Mouse (Mus musculus): Measurements from ENCODE around the gene Arhgap15. TPM values are rescaled to one million over a fixed set of nuclear protein-coding genes. Genes with fewer than 3 reads are reported as not detected.
A peak's percentile ranks its signal among the peaks of the same experiment; 100 is the strongest.

Gene Arhgap15
- total RNA-seq, 2 experiments from 2014 or later = 7.6 to 12.2 TPM

DNA sequence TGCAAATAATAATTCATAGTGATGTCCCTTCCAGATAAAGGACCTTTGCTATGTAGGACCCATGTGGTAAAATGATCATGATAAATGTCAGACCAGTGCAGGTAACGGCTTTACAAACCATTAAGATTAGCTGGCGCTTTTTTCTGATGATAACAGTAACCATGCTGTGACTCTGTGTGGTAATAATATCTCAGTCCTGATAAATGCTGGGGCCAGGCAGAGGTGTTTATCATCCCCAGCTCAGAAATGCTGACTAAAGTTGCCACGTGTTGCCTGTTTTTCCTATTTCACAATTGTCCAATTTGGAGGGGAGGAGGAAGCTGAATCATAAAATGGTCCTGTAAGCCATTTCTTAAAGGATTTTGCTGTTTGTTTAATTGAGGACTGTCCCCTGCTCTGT lies 564.9 kb downstream of the Arhgap15 start:
- intact Hi-C loops (cut with DNase I) = no loop called here
- no peak for DNase-seq (ENCODE audit: low spot score in 2 of 2)

DNA sequence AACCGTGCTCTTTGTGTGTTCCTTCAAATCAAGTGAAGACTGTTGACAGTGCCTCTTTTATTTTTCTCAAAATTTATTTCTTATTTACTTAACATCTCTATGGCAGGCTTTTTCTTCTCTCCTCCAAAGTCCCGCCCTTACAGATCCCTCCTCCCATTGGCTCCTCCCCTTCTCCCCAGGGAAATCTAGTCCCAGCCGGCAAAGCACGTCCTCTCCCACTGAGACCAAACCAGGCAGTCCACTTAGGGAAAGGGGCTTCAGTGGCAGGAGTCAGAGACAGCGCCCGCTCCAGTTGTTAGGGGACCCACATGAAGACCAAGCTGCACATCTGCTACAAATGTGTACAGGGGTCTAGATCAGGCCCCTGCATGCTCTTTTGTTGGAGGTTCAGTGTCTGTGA lies 569.8 kb downstream of the Arhgap15 start:
- DNase-seq (ENCODE audit: low spot score in 2 of 2) = no peak
- intact Hi-C loops (cut with DNase I) = no loop called here

DNA sequence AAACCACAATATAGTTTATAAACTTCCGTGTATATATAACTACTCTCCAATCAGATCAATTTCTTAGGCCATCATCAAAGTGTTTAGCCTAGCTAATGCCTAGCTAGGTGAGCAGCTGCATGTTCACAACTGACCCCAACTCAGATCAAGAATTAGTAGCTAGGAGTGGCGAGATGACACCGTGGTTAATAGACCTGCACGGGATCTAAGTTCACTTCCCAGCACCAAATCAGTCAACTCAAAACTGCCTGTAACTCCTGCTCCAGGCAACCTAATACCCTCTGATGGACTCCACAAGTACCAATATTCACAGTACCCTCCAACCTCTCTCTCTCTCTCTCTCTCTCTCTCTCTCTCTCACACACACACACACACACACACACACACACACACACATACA lies 570.9 kb downstream of the Arhgap15 start:
- intact Hi-C loops (cut with DNase I) = no loop called here
- no peak for DNase-seq (ENCODE audit: low spot score in 2 of 2)

DNA sequence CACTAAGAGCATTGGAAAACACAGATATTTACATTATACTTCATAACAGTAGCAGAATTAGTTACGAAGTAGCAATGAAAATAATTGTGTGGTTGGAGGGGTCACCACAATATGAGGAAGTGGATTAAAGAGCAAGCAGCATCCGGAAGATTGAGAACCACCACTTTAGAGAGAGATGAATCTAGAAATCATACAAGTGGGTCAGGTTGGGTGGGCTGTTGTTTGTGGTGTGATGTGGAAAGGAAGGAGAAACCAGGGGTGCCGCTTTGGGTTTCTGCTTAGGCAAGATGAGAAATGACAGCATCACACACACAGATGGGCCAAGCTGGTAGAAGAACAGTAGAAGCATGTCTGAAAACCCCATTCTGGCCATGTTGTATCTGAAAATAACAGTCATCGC lies 575.2 kb downstream of the Arhgap15 start:
- no peak for DNase-seq (ENCODE audit: low spot score in 2 of 2)
- intact Hi-C loops (cut with DNase I) = no loop called here

DNA sequence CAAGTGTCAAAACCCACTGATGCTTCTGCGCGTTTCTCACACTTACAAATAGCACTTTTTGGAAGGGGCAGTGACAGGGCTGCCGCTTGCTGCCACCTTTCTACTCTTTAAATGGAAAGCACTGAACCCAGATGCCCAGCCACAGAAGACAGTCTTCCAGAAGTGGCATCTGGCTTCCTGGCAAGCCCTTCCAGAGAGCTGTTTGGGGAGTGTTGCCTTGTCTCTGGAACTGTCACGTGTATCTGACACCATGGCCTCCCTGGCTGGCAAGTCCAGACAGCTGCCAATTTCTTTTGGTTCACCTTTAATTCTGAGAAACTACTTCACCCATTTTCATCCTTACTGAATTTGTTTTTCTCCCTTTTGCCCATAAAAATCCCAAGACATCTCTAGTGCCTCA lies 584.7 kb downstream of the Arhgap15 start:
- intact Hi-C loops (cut with DNase I) = no loop called here
- no peak for DNase-seq (ENCODE audit: low spot score in 2 of 2)

DNA sequence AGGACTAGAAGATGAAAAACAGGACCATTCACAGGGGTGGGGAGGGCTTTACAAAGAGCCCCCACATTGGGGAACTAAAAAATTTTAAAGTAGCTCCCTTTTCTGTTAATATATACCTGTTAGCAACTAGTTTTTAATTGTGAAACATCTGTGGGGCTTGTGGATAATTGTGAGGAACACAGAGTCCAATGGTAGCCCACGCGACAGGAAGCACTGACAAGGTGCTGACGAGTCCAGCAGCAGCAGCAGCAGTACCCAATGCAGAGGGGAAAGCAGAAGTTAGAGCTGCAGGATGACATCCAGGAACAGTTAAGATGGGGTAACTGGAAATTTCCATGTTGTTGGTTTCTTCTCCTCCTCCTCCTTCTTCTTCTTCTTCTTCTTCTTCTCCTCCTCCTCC lies 585.4 kb downstream of the Arhgap15 start:
- intact Hi-C loops (cut with DNase I) = no loop called here
- no peak for DNase-seq (ENCODE audit: low spot score in 2 of 2)

DNA sequence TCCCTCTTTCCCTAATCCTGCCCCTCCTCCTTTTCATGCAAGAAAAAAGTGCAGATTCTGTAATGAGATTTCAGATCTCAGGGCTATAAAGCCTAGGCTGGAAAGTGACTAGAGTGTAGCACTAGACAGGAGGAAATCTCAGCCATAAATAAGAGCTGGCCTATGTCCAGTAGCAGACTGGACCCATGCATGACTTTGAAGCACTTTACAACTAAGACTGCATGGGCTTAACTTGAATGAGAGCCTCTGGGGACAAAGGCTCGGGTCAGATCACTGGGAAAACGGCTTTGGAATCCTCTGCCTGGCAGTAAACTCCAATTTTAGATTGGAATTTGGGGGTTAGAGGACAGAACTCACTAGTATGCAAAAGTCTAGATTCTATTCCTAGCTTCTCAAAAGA lies 585.9 kb downstream of the Arhgap15 start:
- DNase-seq (ENCODE audit: low spot score in 2 of 2) = no peak
- intact Hi-C loops (cut with DNase I) = no loop called here

DNA sequence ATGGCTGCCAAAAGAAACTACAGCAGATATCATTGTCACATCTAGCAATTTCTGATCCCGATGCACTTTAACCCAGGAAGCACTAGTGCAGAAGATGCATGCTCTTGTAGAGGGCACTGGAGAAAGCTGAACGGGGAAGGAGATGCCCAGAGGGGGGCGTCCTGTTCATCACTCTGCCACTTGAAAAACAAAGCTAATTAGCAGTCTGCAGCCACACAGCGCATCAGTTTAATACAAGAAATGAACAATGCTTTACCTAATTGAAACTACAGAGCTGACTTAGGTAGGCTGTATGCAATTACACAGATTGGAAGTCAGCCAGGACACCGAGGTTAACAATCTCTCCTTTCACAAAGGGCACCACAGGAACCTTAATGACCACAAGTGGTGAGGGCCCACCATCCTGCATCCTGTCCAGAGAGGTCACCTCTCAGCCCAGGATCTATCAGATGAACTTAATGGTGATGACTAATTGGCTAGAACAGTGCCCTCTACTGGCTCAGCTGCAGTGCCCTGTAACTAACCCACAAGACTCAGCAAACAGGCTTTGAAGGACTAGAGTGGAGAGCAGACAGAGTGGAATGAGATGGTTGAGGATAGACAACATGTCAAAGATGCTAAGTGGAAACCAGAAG lies 588.2 kb downstream of the Arhgap15 start:
- intact Hi-C loops (cut with DNase I) = no loop called here

DNA sequence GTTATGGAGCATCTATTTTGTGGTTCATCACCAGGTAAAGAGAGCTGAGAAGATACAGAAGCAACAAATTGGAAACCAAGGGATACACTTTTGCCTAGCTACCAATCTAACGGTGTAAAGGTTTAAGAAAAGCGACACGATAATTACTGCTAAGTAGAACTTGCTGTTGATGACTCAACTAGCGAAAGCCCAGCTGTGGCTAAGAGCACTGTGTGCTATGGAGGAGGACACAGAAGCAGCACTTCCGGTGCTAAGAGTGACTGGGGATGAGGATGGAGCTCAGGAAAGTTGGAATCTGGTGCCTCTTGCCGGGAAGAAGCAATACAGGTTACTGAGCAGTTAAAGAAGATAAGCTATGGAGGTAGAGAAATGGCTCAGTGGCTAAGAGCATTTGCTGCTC lies 589.8 kb downstream of the Arhgap15 start:
- intact Hi-C loops (cut with DNase I) = no loop called here
- no peak for DNase-seq (ENCODE audit: low spot score in 2 of 2)

More for the DNA sequence above, 588.2 kb downstream of the Arhgap15 start:
- no peak for DNase-seq (ENCODE audit: low spot score in 2 of 2)

DNA sequence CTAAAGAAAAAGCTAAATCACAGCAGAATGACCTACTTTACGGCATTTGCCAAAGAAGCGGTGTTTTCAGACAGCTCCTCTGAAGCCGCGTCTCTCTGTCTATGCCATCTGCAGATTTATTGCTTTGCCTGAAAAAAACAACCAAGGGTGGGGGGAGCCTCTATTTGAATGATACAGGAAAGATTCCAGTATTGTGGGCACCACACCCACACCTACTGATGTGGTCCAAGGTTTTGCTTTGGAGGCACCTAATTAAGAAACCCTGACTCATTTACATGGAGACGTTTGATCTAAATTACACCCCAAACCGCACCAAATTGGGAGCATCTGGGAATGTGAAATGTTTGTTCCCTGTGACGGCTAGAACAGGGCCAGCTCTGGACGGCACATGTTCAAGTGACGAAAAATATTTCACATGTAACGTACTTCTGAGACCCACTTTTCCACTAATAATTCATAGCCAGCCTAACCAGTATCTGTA lies 592.5 kb downstream of the Arhgap15 start:
- DNase-seq (ENCODE audit: low spot score in 2 of 2) = peak; percentile 42 to 54
- intact Hi-C loops (cut with DNase I) = no loop called here

DNA sequence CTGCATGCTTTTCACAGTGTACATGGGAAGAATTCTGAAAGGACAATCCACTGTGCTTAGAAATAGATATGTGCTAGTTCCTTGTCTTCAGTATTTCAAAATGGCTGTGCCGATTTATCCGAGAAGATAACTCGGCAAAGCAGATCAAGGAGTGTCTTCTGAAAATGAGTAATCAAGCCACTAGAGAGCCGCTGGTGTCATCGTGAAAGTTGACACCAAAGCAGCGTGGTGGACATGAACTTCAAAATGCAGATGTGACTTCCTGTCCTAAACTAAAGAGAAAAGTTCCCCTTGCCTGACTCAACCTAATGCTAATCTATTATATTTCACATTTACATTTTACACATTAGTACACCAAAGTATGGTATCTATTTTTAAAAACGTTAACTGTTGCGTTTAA lies 596.2 kb downstream of the Arhgap15 start:
- intact Hi-C loops (cut with DNase I) = no loop called here
- DNase-seq (ENCODE audit: low spot score in 2 of 2) = no peak

DNA sequence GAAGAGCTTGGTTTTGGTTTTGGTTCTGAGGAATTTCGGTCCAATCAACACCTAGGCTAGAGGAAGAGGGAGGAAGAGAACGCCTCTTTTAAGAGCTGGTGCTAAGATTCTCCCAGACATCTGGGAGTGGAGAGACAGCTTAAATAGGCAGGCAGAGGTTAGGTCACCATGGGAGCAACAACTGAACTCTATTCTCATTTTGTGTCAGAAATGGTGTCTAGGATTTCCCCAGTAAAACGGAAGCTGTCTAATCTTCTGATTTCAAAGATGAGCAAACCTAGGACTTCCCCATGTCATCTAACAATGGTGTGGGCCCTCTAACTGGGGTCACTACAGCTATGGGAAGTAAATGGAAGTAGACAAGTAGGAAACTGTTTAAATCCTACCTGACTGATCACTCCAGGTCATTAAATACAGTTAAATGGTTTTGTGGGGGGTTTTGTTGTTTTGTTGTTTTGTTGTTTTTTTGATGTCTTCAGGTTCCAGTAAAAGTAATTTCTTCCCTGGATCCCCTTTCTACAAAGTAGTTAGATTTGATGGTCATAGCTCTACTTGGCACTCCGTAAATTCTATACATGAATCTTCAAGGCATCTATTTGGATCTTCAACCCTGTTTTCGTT lies 596.8 kb downstream of the Arhgap15 start:
- intact Hi-C loops (cut with DNase I) = no loop called here
- no peak for DNase-seq (ENCODE audit: low spot score in 2 of 2)

DNA sequence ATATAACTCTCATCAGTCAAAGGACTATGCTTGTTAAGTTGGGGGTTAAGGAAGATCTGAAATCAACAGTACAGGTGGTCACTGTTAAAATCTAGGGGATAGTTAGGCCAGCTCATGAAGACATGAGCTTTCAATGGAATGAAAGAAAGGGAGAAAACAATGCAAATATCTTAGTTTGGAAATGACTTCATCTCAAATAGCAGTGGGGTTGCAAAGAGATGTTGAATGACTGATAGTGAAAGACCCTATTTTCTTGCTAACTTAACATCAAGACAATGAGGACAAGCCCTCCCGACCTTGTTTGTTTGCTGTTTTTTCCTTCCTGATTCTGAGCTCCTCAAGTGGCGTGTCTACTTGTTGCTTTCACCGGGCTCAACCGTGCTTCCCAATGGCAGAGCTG lies 597.6 kb downstream of the Arhgap15 start:
- intact Hi-C loops (cut with DNase I) = no loop called here
- DNase-seq (ENCODE audit: low spot score in 2 of 2) = no peak

DNA sequence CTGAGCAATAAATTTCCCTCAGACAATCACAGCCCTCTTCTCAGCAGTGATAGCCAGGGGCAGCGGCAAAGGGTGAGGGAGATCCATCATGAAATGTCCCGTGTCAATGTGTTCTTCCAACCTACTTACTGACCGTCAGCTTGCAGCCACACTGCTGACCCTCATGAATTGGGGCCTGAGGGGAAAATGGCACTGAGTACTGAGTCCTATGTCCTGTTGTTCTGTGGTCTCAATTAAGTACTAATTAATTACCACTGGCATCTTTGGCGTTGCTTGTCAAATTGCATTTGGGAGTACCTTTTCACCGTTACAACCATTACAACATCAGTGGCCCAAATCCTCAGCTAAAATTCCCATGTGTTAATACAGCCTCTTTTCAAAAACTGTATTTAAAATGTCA lies 599.2 kb downstream of the Arhgap15 start:
- DNase-seq (ENCODE audit: low spot score in 2 of 2) = no peak
- intact Hi-C loops (cut with DNase I) = no loop called here

DNA sequence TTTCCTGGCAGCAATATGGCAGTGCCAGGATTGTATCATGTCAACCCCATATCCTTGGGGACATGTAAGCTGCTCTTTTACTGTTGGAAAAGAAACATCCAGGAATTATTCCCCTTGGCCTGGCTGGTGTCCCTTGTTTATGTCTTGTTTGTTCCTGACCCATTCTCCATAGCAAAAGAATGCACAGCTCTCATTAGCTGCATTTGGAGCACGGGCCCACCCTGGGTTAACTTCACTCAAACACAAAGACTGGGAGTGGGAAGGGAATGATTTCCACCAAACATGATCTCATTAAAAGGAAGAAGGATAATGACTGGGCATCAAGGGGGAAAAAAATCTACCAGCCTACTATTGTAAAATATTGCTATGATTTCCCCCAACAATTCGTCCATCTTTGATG lies 600.5 kb downstream of the Arhgap15 start:
- no peak for DNase-seq (ENCODE audit: low spot score in 2 of 2)
- intact Hi-C loops (cut with DNase I) = no loop called here

DNA sequence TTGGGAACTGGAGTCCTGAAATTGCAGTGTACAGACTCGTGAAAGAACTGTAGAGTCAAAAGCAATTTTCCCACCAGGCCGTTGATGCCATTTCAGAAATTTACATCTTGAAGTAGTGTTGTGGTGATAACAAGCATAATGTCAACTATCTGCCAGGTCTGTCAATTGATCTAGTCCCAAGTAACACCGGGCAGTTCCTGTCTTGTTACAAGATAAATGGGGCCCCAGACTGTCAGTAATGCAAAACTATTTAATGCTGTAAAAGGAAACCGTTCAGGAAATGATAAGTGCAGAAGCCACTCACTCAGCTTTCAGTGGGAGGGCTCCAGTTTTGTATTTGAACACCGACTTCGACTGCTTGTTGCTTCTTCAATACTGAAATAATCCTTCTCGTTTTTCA lies 604.3 kb downstream of the Arhgap15 start:
- intact Hi-C loops (cut with DNase I) = no loop called here
- no peak for DNase-seq (ENCODE audit: low spot score in 2 of 2)

DNA sequence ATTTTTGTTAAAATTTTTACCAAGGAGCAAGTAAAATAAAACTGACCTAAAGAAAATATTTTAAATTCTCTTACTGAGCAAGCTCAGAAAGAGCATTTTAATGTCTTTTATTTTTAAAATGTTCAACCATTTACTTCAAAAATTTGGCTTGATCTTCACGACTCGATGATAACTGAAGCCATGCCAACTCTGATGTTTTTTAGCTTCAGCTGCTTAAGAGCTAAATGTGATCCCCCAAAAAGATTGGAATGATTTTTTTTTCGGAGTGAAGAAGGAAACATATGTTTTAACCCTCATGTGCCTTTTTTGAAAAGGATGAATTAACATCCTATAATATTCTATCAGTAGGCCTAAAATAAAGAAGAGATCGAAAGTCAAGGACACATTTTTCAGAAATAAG lies 605.0 kb downstream of the Arhgap15 start:
- intact Hi-C loops (cut with DNase I) = no loop called here
- no peak for DNase-seq (ENCODE audit: low spot score in 2 of 2)

DNA sequence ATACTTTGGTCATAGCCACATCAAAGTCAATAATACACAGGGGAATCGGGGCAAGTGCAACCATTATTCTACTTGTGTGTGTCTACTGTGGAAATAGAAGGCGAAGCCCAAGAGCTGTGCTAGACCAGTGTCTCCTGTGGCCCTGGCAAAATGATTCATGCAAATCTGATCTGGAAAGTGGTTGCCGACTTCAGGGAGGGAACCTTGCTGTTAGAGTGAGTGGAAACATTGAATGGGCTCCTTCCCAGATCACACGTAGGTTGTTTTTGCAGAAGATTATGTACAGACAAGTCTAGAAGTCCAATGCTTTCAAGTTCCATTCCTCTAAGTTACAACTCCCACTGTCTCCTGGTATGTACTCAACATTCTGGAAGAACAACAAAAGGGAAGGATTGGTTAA lies 606.2 kb downstream of the Arhgap15 start:
- DNase-seq (ENCODE audit: low spot score in 2 of 2) = no peak
- intact Hi-C loops (cut with DNase I) = no loop called here

DNA sequence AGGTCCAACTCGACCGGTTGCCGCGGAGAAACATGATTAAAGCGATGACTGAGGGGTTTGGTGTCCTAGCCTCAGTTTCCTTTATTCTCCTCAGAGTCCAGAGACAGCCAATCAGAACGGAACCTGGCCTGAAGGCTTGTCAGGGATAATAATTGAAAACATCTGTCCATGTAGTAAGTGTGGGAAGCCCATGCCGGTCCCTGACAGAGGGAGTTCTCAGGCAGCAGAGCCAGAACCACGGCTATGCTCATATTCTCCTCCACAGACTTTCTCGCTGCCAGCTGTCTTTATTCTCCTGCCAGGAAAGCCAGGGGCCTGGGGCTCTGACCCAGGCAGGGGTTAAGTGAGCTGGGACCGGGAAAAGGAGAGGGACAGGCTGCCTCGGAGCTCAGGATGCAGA lies 606.7 kb downstream of the Arhgap15 start:
- intact Hi-C loops (cut with DNase I) = no loop called here
- no peak for DNase-seq (ENCODE audit: low spot score in 2 of 2)

DNA sequence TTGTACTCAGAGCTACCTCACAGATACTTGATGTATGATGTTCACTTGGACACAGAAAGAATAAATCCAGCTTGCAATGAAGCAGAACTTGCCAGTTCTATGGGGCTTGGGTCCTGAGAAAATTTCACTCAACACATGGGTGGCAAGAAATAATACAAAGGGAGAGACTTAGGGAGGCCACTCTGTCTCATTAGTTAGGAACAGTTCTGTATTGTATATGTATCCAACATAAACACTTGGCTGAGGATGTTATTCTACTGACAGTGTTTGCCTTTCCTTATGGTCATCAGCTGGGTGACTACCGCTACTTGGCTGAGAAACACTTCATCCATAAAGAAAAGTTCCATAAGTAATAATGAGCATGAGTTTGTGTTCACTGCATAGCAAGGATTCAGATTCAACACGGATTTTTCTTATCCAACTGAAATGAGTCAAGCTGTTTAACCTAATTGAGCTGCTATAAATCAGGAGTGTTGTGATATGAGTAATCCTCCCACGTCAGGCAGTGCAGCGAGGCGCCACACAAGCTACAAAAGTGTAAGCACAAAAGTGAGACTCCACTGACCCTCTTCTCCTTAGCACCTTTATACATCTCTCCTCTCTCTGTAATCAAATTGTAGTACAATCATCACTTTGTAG lies 607.7 kb downstream of the Arhgap15 start:
- no peak for DNase-seq (ENCODE audit: low spot score in 2 of 2)
- intact Hi-C loops (cut with DNase I) = no loop called here

DNA sequence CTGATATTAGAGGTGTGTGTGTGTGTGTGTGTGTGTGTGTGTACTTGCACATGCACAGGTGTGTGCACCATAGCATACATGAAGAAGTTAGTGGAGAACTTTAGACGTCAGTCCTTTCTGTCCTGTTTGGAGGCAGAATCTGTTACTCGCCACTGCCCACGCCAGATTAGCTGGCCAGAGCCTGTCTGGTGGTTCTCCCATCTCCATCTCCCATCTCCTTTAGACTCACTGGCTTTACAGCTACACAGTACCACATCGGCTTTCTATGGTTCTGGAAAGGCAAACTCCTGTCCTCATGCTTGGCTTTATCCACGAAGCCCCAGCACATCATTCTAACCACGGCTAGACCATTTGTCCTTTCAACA lies 608.2 kb downstream of the Arhgap15 start:
- DNase-seq (ENCODE audit: low spot score in 2 of 2) = no peak
- intact Hi-C loops (cut with DNase I) = no loop called here

Data from left cerebral cortex, postnatal 36 days (tissue).